Mouse (Mus musculus) erythroid progenitor cell, adult 5-6 weeks (primary cell): ENCODE results near the gene Alg9. TPM values are rescaled to one million over a fixed set of nuclear protein-coding genes. Genes with fewer than 3 reads are reported as not detected.

Experiments
- ATAC-seq: replicated peaks from 2 replicates; pipeline ENCODE4 v1.8.0; 2016; ENCODE audit warnings: moderate number of reproducible peaks, mild to moderate bottlenecking, moderate TSS enrichment, inconsistent platforms; ENCODE audit not compliant: poor library complexity, low FRiP score, severe bottlenecking
- total RNA-seq, 2 experiments: library from RNA; stranded (forward) in 1 of 2; stranded (reverse) in 1 of 2; fragments of 150-400 nt in 1 of 2; fragments of 186-747, 209-891 nt in 1 of 2; gene quantifications; 2 replicates each; pipeline versions ENCODE4 v1.2.3 to v1.2.4; 2015 to 2017; ENCODE audit warnings: low replicate concordance in 2 of 2

Alg9 gene
- total RNA-seq, 2 experiments from 2014 or later, result 11.4 to 16.8 TPM

DNA sequence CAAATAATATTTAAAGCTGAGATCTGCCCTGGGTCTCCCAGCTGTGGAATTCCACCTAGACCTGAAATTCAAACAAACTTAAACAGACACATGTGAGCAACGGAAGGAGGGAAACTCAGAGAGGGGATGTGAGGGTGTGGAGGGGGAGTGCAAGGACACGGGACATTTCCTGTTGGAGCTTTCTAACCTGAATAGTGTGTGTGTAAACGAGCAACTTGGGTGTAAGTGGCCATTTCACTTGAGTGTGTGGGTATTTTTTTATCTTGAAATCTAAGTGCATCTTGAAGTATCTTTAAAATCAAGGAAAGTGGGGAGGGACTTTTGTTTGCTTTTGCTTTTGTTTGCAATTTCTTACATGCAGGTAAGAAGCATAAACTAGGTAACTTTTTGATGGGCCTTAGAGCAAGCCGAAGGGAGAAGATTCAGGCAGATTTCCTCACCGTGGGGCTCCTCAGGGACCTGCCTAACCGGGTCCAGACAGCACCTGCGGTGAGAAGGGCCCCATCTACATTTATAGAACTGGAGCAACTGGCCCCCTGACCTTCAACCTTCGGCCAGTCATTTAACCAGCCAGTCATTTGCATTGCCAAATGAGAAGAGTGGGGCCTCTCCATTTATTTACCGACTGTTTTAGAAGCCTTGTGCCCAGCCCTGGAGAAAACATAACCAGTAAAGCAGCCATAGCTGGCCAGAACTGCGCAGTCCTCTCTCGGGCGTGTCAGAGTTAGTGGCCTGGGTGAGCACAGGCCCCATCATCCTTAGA, 73.0 kb downstream of the Alg9 start:
- no peak for ATAC-seq

- no peak for ATAC-seq
These were observed 74.0 kb downstream of the Alg9 start for GRCm38 (mm10) chr9:50848821-50849220.

GRCm38 (mm10) chr9:50849249-50849648, 74.4 kb downstream of the Alg9 start:
- ATAC-seq, result peak; percentile 58

- 0 out of 2 replicates have a peak, but pooled peaks have one; percentile 18 for ATAC-seq
These were observed 74.9 kb downstream of the Alg9 start for GRCm38 (mm10) chr9:50849755-50850154.

DNA sequence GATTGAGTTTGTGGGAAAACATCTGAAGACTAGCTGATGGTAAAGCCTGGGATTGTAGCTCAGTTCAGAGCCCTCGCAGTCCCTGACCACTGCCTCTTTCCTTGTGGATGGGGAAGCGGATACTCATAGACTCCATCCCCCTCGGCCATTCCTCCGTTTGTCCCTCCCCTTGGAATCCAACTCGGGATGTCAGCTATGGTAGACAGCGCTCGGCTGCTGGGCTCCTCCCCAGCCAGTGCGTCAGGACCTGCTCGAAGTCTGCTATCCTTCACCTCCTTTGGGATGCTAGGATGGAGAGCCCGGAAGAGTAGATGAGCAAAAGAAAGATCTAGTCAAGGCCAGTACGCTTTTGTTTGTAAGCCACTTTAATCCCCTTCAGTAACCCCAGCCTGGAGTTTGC, 75.5 kb downstream of the Alg9 start:
- no peak for ATAC-seq

GRCm38 (mm10) chr9:50850713-50851112, 75.9 kb downstream of the Alg9 start:
- ATAC-seq, result no peak

DNA sequence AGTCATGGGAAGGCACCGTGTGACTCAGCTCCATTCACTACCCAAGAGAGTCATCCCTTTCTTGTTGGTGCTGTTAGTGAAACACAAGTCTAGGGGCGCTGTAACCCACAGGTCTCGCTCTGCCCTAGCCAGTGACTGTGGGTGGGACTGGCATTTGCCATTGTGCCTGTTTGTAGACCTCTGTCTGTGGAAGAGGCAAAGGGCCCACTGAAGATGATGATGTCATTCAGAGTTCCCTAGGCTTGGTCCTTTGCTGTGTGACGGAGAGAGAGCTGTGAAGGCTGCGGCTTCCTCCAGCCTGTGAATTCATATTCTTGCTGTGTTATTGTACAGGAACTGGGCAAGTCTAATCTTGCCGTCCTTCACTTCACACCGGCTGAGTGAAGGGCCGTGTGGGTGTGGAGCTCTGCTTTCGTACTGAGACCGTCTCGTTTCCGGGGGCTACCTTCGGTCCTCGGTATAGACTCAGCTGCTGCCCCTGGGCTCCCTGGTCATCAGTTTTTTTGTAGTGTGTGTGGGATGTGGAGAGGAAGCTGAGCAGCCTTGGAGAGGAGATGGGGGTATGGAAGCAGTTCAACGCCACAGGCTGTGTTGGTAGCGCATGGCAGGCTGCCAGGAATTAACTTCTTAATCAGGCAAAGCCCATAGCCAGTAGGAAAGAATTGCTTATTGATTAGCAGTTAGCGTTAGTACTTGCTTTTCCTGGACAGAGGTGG, 78.0 kb downstream of the Alg9 start:
- ATAC-seq, result peak; percentile 25

DNA sequence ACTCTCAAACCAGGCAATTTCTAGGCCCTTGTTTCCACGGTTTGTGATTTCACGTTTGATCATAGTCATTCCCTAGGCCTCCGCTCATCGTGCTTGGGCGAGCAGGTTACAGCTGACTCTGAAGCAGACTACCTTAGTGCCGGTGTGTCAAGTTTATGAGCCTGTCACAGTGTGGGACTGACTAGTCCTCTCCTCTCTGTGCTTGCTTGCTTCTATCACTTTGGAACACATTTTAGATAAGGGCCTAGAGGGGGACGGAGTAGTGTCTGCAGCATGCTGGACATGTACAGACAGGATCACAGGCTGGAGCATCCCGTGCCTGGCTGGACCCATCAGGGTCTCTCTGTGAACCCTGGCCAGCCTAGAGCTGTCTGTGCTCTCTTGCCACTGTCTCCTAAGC, 79.6 kb downstream of the Alg9 start:
- ATAC-seq, result peak; percentile 66

GRCm38 (mm10) chr9:50855133-50855766, 80.4 kb downstream of the Alg9 start:
- ATAC-seq, result no peak

GRCm38 (mm10) chr9:50855780-50856179, 81.0 kb downstream of the Alg9 start:
- ATAC-seq, result no peak

DNA sequence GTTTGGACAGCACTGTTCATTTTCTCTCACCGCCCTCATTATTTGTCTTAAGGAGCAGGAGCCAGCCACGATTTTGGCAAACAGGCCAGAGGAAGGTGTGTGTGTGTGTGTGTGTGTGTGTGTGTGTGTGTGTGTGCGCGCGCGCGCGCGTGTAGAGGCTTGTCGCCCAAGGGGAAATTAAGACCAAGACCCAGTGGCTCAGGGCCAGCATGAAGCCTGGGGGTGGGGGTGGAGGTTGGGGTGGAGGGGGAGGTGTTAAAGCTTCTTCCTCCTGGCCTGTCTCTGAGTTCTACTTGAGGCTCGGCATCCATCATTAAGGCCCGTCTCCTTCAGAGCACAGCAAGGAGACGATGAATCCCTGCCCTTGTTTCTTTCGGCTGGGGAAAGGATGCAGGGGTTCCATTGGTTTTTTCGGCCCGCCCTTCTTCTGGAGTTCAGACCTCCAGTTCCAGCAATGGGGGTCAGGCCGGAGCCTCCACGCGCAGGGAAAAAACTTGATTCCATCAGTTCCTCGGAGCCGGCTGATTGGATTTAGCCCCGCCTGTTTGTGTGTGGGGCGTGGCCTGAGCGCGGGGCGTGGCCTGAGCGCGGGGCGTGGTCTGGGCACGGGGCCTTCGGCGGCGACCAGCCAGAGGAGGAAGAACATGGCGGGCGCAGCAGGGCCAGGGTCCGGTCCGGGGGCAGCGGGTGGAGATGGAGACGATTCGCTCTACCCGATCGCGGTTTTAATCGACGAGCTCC, 81.7 kb downstream of the Alg9 start:
- ATAC-seq, result peak; percentile 61

DNA sequence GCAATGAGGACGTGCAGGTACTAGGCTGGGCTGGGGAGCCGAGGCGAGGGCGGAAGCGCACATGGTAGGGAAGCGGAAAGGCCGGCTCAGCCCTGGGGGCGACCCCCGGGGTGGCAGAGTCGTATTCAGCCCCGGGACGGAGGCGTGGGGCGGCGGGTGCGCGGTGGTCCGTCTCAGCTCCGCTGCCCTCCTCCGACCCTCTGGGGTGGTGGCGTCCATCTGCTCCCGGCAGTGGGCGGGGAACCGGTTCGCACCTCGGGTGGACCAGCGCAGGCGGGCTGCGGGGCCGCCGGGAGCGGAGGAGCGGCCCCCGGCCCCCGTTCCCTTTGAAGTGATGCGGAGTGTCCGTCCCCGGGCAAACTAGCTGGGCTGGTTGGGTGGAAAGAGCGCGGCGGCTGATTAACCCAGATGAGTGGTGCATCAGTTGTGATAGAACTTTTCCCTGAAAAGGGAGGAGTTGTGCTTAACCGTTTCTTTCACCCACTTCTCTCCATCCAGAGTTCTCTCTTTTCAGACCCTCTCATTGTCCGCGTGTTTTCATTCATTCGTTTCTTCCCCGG, 82.3 kb downstream of the Alg9 start:
- no peak; the same call in 1 of the 2 replicates for ATAC-seq

GRCm38 (mm10) chr9:50858681-50859080, 83.9 kb downstream of the Alg9 start:
- ATAC-seq, result no peak

DNA sequence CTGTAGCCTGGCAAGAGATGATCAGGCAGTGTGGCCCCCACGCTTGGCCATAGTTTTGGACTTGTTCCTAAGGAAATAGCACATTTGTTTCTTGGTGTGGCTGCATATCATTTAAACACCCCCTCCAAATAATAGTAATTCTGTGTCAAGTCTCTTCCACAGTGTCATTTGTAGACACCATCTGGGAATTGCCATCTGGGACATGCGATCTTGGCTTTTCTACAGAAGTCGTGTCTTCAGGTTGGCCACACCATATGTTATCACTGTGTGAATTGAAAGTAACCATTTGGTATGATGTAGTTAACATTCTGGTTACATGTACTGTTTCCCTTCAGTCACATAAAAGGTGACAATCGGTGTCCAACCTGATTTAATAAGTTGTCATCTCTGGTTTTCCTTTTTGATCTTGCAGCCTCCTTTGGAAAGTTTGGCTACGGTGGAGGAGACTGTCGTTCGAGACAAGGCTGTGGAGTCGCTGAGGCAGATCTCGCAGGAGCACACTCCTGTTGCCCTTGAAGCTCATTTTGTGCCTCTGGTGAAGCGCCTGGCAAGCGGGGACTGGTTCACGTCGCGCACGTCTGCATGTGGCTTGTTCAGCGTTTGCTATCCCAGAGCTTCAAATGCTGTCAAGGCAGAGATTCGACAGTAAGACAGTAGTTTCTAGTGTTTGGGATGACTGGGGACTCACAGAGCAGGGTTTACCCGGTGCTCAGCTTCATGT, 86.5 kb downstream of the Alg9 start:
- ATAC-seq, result no peak

DNA sequence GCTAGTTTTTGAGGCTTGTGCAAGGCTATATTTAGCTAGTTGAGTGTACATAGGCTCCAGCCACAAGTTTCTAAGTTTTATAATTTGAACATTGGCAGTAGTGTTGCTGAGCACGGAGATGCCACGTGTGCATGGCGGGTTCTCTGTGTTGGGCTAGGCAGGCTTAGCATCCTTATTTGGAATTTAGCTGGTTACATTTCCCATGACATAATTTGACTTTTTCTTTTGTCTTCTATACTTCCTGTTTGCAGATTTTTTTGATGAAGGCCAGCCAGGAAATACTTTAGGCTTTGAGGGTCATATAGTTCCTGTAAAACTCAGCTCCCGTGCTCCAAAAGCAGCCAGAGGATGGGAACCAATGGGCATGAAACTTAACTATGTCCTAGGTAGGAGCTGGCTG, 89.0 kb downstream of the Alg9 start:
- ATAC-seq, result no peak

DNA sequence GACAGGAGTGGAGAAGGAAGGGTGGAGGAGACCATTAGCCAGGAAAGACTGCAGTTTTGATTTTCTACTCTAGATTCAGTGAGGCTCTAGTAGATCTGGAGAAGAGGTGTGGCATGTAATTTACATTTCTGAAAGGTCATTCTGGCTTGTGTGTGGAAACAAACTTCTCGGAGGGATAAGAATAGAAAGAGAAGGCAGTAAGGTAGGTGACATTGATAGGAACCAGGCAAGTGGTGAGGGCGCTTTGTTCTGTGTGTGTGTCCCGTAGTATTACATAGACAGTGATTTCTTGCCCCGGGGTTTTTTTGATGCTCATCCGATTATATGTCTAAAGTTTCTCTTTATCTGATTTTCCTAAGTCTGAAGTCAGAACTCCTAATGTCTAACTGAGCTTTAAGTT, 90.1 kb downstream of the Alg9 start:
- ATAC-seq, result no peak

- no peak for ATAC-seq
These were observed 91.0 kb downstream of the Alg9 start for GRCm38 (mm10) chr9:50865803-50866202.

DNA sequence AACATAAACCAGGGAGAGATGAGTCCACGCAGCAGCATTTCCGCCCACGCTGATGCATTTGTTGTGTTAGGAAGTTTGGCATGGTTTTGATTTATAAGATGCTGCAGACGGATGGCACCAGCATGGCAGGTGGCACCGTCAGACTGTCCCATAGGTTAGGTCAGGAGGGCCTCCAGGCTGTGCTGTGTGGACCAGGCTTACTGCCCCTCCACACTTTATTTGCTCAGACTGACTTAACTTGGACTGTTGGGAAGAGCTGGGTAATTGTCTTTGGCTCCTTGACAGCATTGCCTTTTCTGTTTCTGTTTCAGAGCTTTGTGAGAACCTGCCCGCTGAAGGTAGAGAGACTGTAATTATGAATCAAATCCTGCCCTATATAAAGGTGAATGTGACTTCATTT, 92.2 kb downstream of the Alg9 start:
- no peak for ATAC-seq

DNA sequence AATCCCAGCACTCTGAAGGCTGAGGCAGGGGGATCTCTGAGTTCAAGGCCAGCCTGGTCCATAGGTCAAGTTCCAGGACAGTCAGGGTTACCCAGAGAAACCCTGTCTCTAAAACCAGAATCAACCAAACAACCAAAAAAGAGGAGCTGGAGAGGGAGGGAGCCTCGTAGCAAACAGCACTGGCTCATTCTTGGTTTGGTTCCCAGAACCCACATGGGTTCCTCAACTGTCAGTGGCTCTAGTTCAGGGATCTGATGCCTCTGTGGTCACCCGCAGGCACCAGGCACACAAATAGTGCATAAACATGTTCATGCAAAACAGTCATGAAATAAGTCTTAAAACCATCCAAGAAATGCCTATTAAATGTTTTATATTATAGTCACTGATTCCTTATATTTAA, 93.4 kb downstream of the Alg9 start:
- no peak for ATAC-seq
